Mouse (Mus musculus): ENCODE results near the gene Sccpdh. TPM values are rescaled to one million over a fixed set of nuclear protein-coding genes. Genes with fewer than 3 reads are reported as not detected.
"Not testable (repeated sequence)": the region's sequence is repeated elsewhere in the genome, so short reads cannot be mapped to it uniquely, and the experiment has no call there.

Gene Sccpdh
- polyA plus RNA-seq, 1 experiment, result 15.5 TPM

GRCm38 (mm10) chr1:179668836-179669537 is 977 bp downstream of the Sccpdh start:
- DNase-seq (ENCODE audit: low read depth), result no peak

GRCm38 (mm10) chr1:179674355-179674754 is 6.3 kb downstream of the Sccpdh start:
- no peak for DNase-seq (ENCODE audit: low read depth)

GRCm38 (mm10) chr1:179677031-179677430 is 9.0 kb downstream of the Sccpdh start:
- no peak for DNase-seq (ENCODE audit: low read depth)

- DNase-seq (ENCODE audit: low read depth), result peak; percentile 84
Observed at GRCm38 (mm10) chr1:179679326-179679725, 11.3 kb downstream of the Sccpdh start.

GRCm38 (mm10) chr1:179682753-179683152 is 14.7 kb downstream of the Sccpdh start:
- DNase-seq (ENCODE audit: low read depth), result not testable (repeated sequence)

GRCm38 (mm10) chr1:179686348-179686747 is 18.3 kb downstream of the Sccpdh start:
- DNase-seq (ENCODE audit: low read depth), result no peak

GRCm38 (mm10) chr1:179686781-179687180 is 18.8 kb downstream of the Sccpdh start:
- DNase-seq (ENCODE audit: low read depth), result no peak

- DNase-seq (ENCODE audit: low read depth), result no peak
Observed at GRCm38 (mm10) chr1:179687305-179687704, 19.3 kb downstream of the Sccpdh start.

GRCm38 (mm10) chr1:179687966-179688365 is 20.0 kb downstream of the Sccpdh start:
- no peak for DNase-seq (ENCODE audit: low read depth)

- no peak for DNase-seq (ENCODE audit: low read depth)
Observed at GRCm38 (mm10) chr1:179688415-179688814, 20.4 kb downstream of the Sccpdh start.

GRCm38 (mm10) chr1:179688914-179689313 is 20.9 kb downstream of the Sccpdh start:
- no peak for DNase-seq (ENCODE audit: low read depth)

- no peak for DNase-seq (ENCODE audit: low read depth)
Observed at GRCm38 (mm10) chr1:179689479-179689878, 21.5 kb downstream of the Sccpdh start.

GRCm38 (mm10) chr1:179704150-179704549 is 36.1 kb downstream of the Sccpdh start:
- DNase-seq (ENCODE audit: low read depth), result no peak

- DNase-seq (ENCODE audit: low read depth), result peak; percentile 44
Observed at GRCm38 (mm10) chr1:179705154-179705553, 37.1 kb downstream of the Sccpdh start.

GRCm38 (mm10) chr1:179709390-179709789 is 41.4 kb downstream of the Sccpdh start:
- DNase-seq (ENCODE audit: low read depth), result no peak

- DNase-seq (ENCODE audit: low read depth), result no peak
Observed at GRCm38 (mm10) chr1:179710739-179711138, 42.7 kb downstream of the Sccpdh start.

- DNase-seq (ENCODE audit: low read depth), result no peak
Observed at GRCm38 (mm10) chr1:179712658-179713057, 44.6 kb downstream of the Sccpdh start.

GRCm38 (mm10) chr1:179713367-179713766 is 45.4 kb downstream of the Sccpdh start:
- no peak for DNase-seq (ENCODE audit: low read depth)

- DNase-seq (ENCODE audit: low read depth), result not testable (repeated sequence)
Observed at GRCm38 (mm10) chr1:179715289-179715688, 47.3 kb downstream of the Sccpdh start.

GRCm38 (mm10) chr1:179715786-179716185 is 47.8 kb downstream of the Sccpdh start:
- DNase-seq (ENCODE audit: low read depth), result no peak

GRCm38 (mm10) chr1:179722811-179723469 is 54.9 kb downstream of the Sccpdh start:
- DNase-seq (ENCODE audit: low read depth), result peak; percentile 91

GRCm38 (mm10) chr1:179728661-179729060 is 60.7 kb downstream of the Sccpdh start:
- no peak for DNase-seq (ENCODE audit: low read depth)

- DNase-seq (ENCODE audit: low read depth), result no peak
Observed at GRCm38 (mm10) chr1:179731391-179731790, 63.4 kb downstream of the Sccpdh start.
